Mouse (Mus musculus): ENCODE results near the gene Ccdc85c.

Ccdc85c gene

DNA sequence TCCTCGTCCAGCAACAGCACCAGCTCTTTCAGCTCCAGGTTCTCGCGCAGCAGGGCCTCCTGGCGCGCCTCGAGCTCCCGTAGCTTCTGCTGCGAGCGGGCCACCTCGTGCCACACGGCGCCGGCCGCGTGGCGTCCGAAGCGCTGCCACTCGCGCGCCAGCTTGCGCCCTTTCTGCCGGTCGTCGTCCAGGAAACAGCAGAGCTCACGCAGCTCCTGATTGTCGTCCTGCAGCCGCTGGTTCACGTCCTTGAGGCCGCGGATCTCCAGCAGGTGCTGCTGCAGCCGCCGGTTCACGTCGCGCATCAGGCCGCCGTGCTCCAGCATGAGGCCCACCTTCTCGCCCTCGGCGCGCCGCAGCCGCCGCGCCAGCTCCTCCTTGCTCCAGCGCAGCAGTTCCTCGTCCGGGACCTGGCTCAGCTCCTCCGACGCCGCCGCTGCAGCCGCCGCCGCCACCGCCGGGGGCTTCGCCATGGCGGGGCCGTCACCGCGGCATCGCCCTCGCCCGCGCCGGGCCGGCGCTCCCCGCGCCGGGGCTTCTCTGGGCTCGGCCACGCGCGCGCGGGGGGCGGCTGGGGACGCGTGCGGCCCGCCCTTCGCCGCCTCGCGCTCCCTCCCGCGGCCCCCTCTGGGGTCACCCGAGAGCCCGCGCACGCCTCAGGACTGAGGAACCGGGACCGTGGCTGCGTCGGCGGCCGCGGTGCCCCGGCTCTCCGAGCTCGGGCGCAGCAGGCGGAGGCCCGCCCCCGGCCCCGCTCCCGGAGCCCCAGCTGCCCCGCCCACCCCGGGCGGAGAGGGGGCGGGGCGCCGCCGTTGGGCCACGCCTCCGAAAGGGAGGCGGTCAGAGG is at the start of gene Ccdc85c:
TSS of gene Ccdc85c (minus strand) at position 765 of the 847 bp plus-strand sequence.
- DNase-seq (ENCODE audit: low spot score) = no peak

DNA sequence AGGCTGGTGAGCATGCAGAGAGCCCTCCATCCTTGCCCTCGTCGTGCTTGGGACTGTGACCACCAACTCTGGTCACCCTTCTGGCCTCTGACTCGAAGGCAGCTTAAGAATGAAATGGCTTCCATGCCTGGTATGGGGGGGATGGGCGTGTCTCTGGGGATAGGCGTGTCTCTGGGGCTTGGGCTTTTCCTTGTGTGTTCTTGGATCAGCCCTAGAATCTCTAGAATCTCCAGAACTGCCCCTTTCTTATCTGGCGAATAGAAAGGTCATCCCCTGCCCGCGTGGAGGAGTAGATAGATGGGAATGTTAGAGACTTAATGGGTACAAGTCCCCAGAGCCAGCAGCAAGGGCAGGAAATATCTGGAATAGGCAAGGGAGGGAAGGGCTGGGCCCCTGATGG is 44.9 kb upstream of the Ccdc85c start:
- DNase-seq (ENCODE audit: low spot score) = no peak

DNA sequence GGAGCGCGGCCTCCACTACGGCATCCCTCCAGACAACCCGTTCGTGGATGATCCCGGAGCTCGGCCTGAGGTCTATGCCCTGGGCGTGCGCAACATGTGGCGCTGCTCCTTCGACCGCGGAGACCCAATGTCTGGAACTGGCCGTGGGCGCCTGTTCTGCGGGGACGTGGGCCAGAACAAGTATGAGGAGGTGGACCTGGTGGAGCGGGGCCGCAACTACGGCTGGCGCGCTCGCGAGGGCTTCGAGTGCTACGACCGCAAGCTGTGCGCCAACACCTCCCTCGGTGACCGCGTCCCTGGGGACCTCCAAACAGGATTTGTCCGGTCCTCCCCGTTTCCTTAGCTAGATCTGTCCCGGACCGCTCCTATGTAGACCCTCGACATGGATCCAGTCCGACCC is 43.3 kb upstream of the Ccdc85c start:
- DNase-seq (ENCODE audit: low spot score) = no peak

DNA sequence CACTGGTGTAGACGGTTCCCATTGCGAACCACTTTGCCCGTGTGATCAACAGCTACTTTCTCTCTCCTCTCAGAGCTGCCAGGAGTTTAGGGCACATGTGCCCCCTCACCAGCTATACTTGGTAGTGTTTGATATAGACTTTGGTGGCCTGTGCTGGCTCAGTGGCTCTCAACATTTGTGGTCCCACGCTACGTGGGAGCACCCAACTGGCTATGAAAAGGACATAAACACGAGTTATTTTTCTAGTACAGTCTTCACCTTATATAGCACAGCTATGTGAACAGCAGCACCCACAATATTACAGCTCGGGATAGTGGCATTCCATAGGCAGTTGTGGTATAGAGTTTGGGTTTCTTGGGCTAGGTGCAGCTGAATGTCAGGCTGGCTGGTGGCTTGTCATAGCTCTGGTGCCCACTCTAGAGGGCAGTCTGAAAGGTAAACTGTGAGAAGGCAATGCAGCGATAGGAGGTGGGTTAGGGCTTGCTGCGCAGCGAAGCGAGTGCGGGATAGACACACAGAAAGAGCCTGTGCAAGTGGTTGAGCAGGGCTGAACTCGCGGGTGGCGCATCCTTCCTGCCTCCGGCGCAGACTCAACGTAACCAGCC is 42.7 kb upstream of the Ccdc85c start:
- DNase-seq (ENCODE audit: low spot score) = no peak

DNA sequence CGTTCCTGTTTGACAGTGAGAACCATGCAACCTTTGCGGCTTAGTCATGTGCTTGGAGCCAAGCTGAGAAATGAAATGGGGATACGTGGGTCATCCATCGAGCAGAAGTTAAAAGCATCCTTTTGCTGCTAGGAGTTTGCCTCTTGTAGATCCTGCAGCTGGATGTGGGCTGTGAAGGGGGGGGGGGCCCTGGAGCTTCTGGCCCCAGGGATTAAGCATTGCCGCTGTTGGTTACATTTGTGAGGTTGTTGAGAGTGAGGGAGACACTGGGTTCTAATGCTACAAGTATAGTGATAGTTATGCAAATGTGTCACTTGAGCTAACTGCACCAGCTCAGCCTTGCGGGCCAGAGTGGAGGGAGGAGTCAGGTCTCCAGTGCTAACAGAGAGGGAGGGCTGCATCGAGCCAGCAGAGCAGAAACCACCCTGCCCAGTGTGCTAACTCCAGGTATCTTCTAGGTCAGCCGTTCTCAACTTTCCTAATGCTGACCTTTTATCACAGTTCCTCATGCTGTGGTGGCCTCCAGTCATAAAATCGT is 42.0 kb upstream of the Ccdc85c start:
- DNase-seq (ENCODE audit: low spot score) = no peak

DNA sequence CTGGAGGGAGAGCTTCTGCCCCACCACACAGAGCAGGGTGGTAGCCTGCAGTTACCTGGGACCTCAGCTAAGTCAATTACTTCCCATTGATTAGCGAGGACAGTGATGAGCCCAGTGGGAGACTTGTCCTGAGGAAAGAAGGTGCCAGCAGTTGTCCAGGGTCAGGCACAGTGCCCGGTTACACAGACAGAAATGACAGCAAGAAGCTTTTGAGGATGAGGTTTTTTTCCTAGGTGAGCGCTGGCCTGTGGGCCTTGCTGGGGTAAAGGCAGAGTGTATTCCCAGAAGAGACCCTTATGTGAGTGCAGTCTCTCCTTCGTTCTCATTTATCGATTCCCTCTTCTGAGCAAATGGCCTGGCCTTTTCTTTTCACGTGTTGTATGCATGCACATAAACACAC is 41.4 kb upstream of the Ccdc85c start:
- DNase-seq (ENCODE audit: low spot score) = no peak

DNA sequence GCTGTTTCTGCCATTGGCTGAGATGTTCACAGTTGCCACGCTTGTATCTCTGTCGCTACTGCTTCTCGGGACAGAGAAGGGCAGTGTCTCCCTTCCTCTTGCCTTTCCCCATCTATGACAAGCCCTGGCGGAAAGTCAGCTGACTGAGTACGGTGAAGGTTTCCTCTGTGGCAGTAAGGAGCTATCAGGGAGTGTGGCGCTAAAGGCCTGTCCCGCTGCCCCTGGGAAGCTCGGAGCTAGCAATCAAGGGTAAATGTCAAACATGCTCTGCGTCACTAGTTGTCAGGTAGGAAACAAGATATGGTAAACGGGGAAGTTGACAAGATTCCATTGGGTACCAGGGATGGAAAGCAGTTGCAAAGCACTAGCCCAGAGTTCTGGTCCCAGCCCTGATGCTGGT is 40.6 kb upstream of the Ccdc85c start:
- no peak for DNase-seq (ENCODE audit: low spot score)

GRCm38 (mm10) chr12:108313244-108313772 is 38.1 kb upstream of the Ccdc85c start:
- DNase-seq (ENCODE audit: low spot score) = no peak

- DNase-seq (ENCODE audit: low spot score) = no peak
Measured at GRCm38 (mm10) chr12:108312432-108312851, 37.2 kb upstream of the Ccdc85c start.

DNA sequence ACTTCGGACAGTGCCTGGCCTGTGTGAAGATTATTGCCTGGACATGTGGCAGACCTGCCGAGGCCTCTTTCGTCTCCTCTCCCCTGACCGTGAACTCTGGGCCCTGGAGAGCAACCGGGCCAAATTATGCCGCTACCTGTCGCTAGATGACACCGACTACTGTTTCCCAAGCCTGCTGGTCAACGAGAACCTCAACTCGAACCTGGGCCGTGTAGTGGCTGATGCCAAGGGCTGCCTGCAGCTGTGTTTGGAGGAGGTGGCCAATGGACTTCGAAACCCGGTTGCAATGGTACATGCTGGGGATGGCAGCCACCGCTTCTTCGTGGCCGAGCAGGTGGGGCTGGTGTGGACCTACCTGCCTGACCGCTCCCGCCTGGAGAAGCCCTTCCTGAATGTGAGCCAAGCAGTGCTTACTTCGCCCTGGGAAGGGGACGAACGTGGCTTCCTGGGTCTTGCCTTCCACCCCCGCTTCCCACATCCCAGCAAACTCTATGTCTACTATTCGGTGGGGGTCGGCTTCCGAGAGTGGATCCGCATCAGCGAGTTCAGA is 36.6 kb upstream of the Ccdc85c start:
- no peak for DNase-seq (ENCODE audit: low spot score)

DNA sequence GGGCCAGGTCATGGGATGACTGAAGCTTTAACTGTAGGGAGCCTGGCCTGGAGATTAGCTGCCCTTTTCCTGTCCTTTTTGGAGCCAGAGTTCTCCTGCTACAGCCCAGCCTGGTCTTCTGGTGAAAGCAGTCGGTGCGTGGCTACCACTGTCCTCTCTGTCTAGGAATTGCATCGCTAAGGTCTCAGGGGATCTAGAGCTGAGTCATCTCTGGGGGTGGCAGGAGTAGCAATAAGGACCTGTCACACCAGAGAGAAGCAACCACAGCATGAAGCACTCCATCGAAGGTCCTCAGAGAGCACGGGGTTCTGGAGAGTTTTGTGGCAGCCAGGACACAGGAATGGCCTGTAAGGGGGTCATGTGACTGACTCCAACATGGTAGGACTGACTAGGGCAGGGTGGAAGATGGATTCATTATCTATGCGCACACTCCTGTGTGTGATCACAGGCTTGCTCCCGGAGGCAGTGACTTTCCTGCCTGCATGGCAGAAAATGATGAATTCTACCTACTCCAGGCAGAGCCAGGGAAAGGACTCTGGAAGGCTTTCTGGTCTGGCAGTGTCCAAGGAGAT is 35.3 kb upstream of the Ccdc85c start:
- DNase-seq (ENCODE audit: low spot score) = no peak

- DNase-seq (ENCODE audit: low spot score) = no peak
Measured at GRCm38 (mm10) chr12:108310041-108310440, 34.8 kb upstream of the Ccdc85c start.

DNA sequence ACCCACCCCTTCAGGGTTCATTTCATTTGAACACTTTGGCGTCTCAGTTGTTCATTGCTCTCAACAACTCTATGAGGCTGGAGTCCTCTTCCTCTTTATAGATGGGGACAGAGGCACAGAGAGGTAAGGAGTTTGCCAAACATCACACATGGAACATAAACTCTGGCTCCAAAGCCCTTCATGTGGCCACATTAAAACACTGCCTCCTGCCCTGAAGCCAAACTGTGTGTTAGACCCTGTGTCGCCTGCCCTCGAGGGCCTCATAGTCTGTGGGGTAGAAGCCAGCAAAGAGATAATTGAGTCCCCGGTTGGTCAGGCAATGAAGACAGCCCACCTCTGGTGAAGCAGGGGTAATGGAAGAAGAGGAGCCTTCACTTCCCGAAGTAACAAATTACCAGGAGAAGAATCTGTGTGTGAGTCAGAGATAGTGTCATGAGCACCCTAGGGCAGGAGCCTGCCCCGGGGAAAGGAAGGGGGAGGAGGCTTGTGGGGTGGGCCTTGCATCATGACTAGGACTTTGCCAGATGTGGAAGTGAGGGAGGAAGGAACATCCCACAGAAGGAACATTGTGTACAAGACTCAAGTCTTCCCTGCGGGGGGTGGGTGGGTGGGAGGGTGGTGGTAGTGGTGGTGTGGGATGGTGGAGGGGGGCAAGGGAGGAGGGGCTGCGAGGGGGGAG is 34.0 kb upstream of the Ccdc85c start:
- DNase-seq (ENCODE audit: low spot score) = no peak

GRCm38 (mm10) chr12:108308363-108308856 is 33.2 kb upstream of the Ccdc85c start:
- no peak for DNase-seq (ENCODE audit: low spot score)

- DNase-seq (ENCODE audit: low spot score) = peak; percentile 33
Measured at GRCm38 (mm10) chr12:108307553-108307952, 32.3 kb upstream of the Ccdc85c start.

DNA sequence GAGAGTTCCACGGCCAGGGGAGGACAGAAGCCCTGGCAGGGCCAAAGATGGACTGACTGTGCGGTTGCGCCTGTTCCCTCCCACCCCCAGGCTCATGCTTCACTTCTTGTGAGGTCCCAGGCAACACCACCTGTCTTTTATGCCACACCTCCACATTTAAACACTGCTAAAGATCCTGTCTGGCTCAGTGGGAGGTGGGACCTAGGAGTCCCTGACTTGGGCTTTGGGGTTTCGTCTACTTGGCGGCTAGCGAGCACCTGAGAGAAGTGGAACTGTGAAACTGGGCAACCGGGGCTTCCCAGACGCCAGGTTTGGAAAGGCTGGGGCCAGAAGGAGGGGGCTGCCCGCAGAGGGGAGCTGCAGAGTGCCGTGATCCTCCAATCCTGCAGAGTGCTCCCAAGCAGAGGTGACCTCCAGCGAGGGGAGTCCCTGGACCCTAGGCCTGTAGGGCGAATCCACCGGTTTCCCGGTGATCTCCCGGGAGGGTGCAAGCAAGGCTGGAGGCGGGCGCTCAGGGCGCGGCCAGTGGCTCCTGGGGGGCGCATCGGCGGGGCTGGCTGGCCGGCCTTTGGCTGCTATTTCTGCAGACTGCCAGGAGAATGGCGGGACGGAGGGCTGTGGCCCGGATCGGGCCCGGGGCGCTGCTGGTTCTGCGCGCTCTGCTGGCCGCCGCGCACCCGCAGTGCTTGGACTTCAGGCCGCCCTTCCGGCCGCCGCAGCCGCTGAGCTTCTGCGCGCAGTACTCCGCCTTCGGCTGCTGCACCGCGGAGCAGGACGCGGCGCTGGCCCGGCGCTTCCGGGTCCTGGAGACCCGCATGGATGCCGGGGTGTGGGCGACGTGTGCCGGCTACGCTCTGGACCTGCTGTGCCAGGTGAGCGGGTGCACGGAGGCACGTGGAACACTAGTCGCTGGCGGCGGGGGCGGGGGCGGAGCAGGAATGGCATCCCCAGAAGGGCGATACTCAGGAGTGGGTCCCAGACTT is 30.9 kb upstream of the Ccdc85c start, which contains the start of gene Hhipl1:
TSS of gene Hhipl1 (plus strand) at position 459 of the 983 bp plus-strand sequence.
- no peak for DNase-seq (ENCODE audit: low spot score)

GRCm38 (mm10) chr12:108305172-108305571 is 29.9 kb upstream of the Ccdc85c start:
- DNase-seq (ENCODE audit: low spot score) = no peak

DNA sequence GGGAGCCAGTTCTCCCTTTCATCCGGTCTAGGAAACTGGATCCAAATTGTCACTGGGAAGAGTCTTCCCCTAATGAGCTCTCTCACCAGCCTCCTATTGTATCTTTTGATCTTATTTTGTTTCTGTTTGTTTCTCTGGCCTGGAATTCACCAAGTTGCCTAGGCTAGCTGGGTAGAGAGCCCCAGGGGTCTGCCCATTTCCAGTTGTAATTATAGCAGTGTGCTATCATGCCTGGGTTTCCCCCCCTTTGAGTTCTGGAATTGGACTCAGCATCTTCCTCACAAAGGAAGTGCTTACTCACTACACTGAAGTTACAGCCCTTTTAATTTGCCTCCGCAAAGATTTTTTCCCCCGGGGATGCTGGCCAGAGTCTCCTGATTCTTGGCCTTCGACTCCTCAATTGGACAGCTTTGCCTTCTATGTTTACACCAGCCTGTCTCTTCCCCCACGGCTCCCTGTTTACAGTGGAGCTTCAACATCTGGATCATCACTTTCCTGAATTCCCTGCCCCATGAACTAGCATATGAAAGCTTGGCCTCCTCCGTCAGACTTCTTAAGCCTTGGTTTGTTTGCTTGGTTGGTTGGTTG is 28.6 kb upstream of the Ccdc85c start:
- DNase-seq (ENCODE audit: low spot score) = no peak

- DNase-seq (ENCODE audit: low spot score) = no peak
Measured at GRCm38 (mm10) chr12:108301006-108301405, 25.8 kb upstream of the Ccdc85c start.

GRCm38 (mm10) chr12:108297033-108297432 is 21.8 kb upstream of the Ccdc85c start:
- DNase-seq (ENCODE audit: low spot score) = no peak
